38 mouse cellular contexts compared by ENCODE assay signal in the genomic region with DNA sequence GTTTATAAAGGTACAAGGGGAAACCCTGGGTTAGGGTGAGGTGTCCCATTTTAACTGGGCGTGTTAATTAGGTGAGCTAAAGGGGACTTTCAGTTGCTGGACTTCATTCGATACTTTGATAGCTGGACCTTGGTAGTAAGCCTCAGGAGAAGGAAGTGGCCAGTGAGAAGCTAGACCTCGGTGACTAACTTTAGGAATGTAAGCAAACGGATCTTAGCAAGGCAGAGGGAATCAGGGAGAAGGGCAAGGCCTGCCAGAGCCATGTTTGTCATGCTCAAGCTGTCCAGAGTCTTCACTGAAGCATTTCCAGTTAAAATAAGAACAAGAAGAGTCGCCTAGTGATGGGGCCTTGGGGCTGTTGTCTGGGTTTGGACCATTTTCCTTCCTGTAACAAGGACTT. TPM values are rescaled to one million over a fixed set of nuclear protein-coding genes. Genes with fewer than 3 reads are reported as not detected.
"Had no signal": no experiment of that assay in that cellular context is flagged by ENCODE, and none has a peak within 500 bp of the region (broad histone marks: within the 10 kb centered on the region; RNA-seq: fewer than 3 reads in every experiment).

No protein-coding gene starts in this region.

- H3K9me3 ChIP-seq: heart, embryonic 15.5 days; hindbrain, embryonic 12.5 days; intestine, embryonic 15.5 days; limb, embryonic 13.5 days; limb, embryonic 15.5 days had no signal

- H3K4me3 ChIP-seq: gastrocnemius, adult 2 months; heart, adult 2 months; heart, embryonic 13.5 days; heart, embryonic 15.5 days; hindbrain, embryonic 10.5 days; hindbrain, embryonic 12.5 days; intestine, embryonic 15.5 days; layer of hippocampus, adult 2 months; left cerebral cortex, adult 2 months; limb, embryonic 13.5 days; limb, embryonic 15.5 days; liver, embryonic 12.5 days had no signal

- H3K36me3 ChIP-seq: heart, embryonic 15.5 days; hindbrain, embryonic 12.5 days; limb, embryonic 15.5 days had no signal

- H3K27me3 ChIP-seq: heart, embryonic 13.5 days; limb, embryonic 13.5 days; limb, embryonic 15.5 days; liver, embryonic 12.5 days had no signal

- DNase-seq: gastrocnemius, adult 2 months; gastrocnemius, postnatal 10 days; gastrocnemius, postnatal 25 days; heart, adult 2 months; heart, postnatal 14 days; heart, postnatal 4 days; kidney, adult 18-20 months; kidney, adult 8-10 months; kidney, postnatal 10 days; kidney, postnatal 25 days; kidney, postnatal 4 days; left cerebral cortex, postnatal 4 days had no signal

- H3K27ac ChIP-seq: gastrocnemius, adult 2 months; heart, adult 2 months; heart, embryonic 13.5 days; heart, embryonic 15.5 days; hindbrain, embryonic 10.5 days; hindbrain, embryonic 12.5 days; hindbrain, embryonic 14.5 days; intestine, embryonic 15.5 days; layer of hippocampus, adult 2 months; left cerebral cortex, adult 2 months; limb, embryonic 13.5 days; limb, embryonic 15.5 days; liver, embryonic 12.5 days had no signal

- H3K4me2 ChIP-seq: heart, embryonic 11.5 days; heart, embryonic 13.5 days; heart, embryonic 15.5 days; hindbrain, embryonic 12.5 days; hindbrain, embryonic 14.5 days; intestine, embryonic 15.5 days; limb, embryonic 13.5 days; limb, embryonic 15.5 days; liver, embryonic 12.5 days had no signal

- H3K9ac ChIP-seq: heart, embryonic 13.5 days; heart, embryonic 15.5 days; hindbrain, embryonic 12.5 days; hindbrain, embryonic 14.5 days; intestine, embryonic 15.5 days; limb, embryonic 13.5 days; limb, embryonic 15.5 days; liver, embryonic 12.5 days had no signal

- ATAC-seq: hindbrain, embryonic 16.5 days; inflammation-experienced regulatory T-cells, adult 6 months; intestine, embryonic 15.5 days; intestine, postnatal 0 days; liver, embryonic 12.5 days had no signal

RNA-seq across cellular contexts. Expression of gene 4933406M09Rik, which starts 20.2 kb away (rescaled TPM):
- total RNA-seq: gastrocnemius, adult 2 months; gastrocnemius, postnatal 10 days; gastrocnemius, postnatal 25 days; gastrocnemius, postnatal 4 days; granulocyte monocyte progenitor cell, adult 5-6 weeks; heart, adult 2 months; heart, postnatal 14 days; heart, postnatal 4 days; layer of hippocampus, adult 2 months; layer of hippocampus, postnatal 10 days; layer of hippocampus, postnatal 25 days; left cerebral cortex, adult 2 months; left cerebral cortex, postnatal 14 days; left cerebral cortex, postnatal 4 days; liver, adult 2 months had no signal
- polyA plus RNA-seq: frontal cortex, adult 2 months; heart, adult 2 months; heart, embryonic 11.5 days; heart, embryonic 13.5 days; heart, embryonic 15.5 days; heart, postnatal 0 days; hindbrain, embryonic 10.5 days; hindbrain, embryonic 12.5 days; hindbrain, embryonic 14.5 days; inflammation-experienced regulatory T-cells, adult 6 months; intestine, embryonic 15.5 days; intestine, postnatal 0 days; kidney, embryonic 14.5 days; kidney, embryonic 16.5 days; limb, embryonic 11.5 days; limb, embryonic 13.5 days; limb, embryonic 15.5 days; liver, adult 2 months; liver, embryonic 12.5 days had no signal
